Mouse (Mus musculus) megakaryocyte, embryonic 14.5 days (primary cell): ENCODE measurements around the gene Rtl9. TPM values are rescaled to one million over a fixed set of nuclear protein-coding genes. Genes with fewer than 3 reads are reported as not detected.
A peak's percentile ranks its signal among the peaks of the same experiment; 100 is the strongest.

Experiments used
- H3K27me3 ChIP-seq: replicated peaks from 2 replicates; pipeline ENCODE3; 2012; ENCODE audit warnings: inconsistent platforms
- H3K36me3 ChIP-seq: replicated peaks from 2 replicates; pipeline ENCODE3; 2012; ENCODE audit warnings: low read length, inconsistent platforms, mixed read lengths
- H3K4me1 ChIP-seq: 2 replicates; pipeline ENCODE4 v1.6.1; 2012; ENCODE audit warnings: inconsistent platforms
- H3K4me3 ChIP-seq: replicated peaks from 2 replicates; pipeline ENCODE3; 2012; ENCODE audit warnings: moderate library complexity, mild to moderate bottlenecking, inconsistent platforms
- H3K9me3 ChIP-seq: 2 replicates; pipeline ENCODE4 v1.6.1; 2012; ENCODE audit warnings: inconsistent platforms
- FLI1 ChIP-seq: IDR thresholded peaks from 2 replicates; pipeline ENCODE4 v1.6.1; 2012; ENCODE audit warnings: low read length, inconsistent platforms, mixed read lengths
- GATA1 ChIP-seq: IDR thresholded peaks from 3 replicates; pipeline ENCODE4 v1.6.1; 2012; ENCODE audit warnings: mixed read lengths, low read length, inconsistent platforms, borderline replicate concordance
- polyA plus RNA-seq: library from polyadenylated mRNA; stranded (reverse); fragments of >175 nt; gene quantifications from 2 replicates; pipeline ENCODE4 v1.2.3, GENCODE M21; 2012; ENCODE audit warnings: low replicate concordance; ENCODE audit not compliant: insufficient read depth

Gene Rtl9
- polyA plus RNA-seq, result not detected in 2 replicates

- TF ChIP-seq GATA1, result no peak
- no peak for TF ChIP-seq FLI1
- H3K4me1 ChIP-seq, result no peaks in the 10 kb centered on the region
- no peaks in the 10 kb centered on the region for H3K9me3 ChIP-seq
- no peak within 1 kb of the TSS for H3K4me3 ChIP-seq
- H3K36me3 ChIP-seq, result no peaks in the 10 kb centered on the region
- peaks cover 22% of the 10 kb centered on the region for H3K27me3 ChIP-seq
Measured at GRCm38 (mm10) chrX:143099044-143099754, at the start of gene Rtl9. Rtl9 (plus strand) TSS chrX:143099594.

GRCm38 (mm10) chrX:143051478-143051877, 47.9 kb upstream of the Rtl9 start:
- H3K27me3 ChIP-seq, result peaks cover 37% of the 10 kb centered on the region
- H3K9me3 ChIP-seq, result no peaks in the 10 kb centered on the region
- no peak for TF ChIP-seq GATA1
- no peaks in the 10 kb centered on the region for H3K36me3 ChIP-seq
- no peaks in the 10 kb centered on the region for H3K4me1 ChIP-seq
- no peak overlapping the region for H3K4me3 ChIP-seq

- Histone ChIP-seq H3K9me3 (no peaks in the 10 kb centered on the region), H3K27me3 (peaks cover 37% of the 10 kb centered on the region), H3K4me1 (no peaks in the 10 kb centered on the region), H3K4me3 (no peak overlapping the region), H3K36me3 (no peaks in the 10 kb centered on the region)
- TF ChIP-seq GATA1 (no peak), FLI1 (no peak)
Measured at GRCm38 (mm10) chrX:143051921-143052320, 47.5 kb upstream of the Rtl9 start.

GRCm38 (mm10) chrX:143058829-143059228, 40.6 kb upstream of the Rtl9 start:
- Histone ChIP-seq H3K9me3 (no peaks in the 10 kb centered on the region), H3K4me3 (peak overlapping the region; percentile 83), H3K4me1 (peaks cover 8% of the 10 kb centered on the region), H3K36me3 (no peaks in the 10 kb centered on the region), H3K27me3 (peaks cover 47% of the 10 kb centered on the region)
- no peak for TF ChIP-seq FLI1
- TF ChIP-seq GATA1, result no peak

DNA sequence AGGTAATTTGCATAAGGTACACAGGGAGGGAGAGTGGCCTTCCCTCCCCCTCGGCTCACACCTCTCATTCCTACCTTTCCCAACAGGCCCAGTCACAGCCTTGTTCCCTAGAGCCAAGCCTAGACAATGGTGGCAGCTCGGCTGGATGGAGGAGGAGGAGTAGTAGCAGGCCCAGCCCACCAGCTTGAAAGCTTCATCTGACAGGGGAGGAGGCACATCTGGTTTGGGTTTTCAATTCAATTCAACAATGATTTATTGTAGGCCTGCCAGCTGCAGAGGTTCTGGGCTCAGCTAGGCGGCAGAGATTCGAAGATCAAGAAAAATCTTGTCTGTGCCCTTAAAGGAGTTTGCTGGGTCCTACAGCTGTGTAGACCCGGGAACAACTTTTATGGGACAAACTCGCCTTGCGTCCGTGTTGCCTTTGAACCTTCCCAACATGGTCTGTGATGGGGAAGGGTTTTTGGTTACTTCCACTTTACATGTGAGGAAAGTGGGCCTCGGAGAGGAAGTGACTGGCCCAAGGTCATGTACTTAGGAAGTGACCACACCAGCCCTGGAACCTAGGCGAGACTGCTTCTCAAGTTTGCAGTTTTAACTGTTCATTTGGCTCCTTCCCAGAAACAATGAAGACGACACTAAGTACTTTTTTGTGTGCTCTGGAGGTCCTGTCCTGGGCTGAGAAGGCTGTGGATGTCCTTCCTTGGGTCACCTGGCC, 36.6 kb upstream of the Rtl9 start:
- Histone ChIP-seq H3K9me3 (no peaks in the 10 kb centered on the region), H3K36me3 (no peaks in the 10 kb centered on the region), H3K27me3 (peaks cover 60% of the 10 kb centered on the region), H3K4me1 (peaks cover 8% of the 10 kb centered on the region), H3K4me3 (no peak overlapping the region)
- TF ChIP-seq GATA1 (no peak), FLI1 (no peak)

DNA sequence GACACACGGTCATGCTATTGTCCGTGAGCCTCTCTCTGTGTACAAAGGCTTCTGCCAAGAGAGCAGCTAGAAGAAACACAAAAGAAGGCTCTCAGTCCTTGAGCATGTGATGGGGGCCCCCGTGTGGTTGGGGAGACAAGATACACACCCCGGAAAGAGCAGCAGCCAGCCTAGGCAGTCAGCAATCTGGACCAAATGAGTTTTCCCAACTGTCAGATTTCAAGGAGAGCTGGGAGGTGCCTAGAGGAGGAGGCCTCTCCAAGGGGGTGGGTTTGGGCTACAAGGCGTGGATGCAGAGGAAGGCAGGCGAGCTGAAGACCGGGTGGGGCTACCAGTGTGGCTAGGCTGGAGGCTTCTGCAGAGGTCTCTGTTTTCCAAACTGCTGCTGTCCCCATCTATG, 35.6 kb upstream of the Rtl9 start:
- Histone ChIP-seq H3K27me3 (peaks cover 58% of the 10 kb centered on the region), H3K9me3 (no peaks in the 10 kb centered on the region), H3K4me3 (no peak overlapping the region), H3K4me1 (peaks cover 5% of the 10 kb centered on the region; the same call in 1 of the 2 replicates), H3K36me3 (no peaks in the 10 kb centered on the region)
- no peak for TF ChIP-seq GATA1
- TF ChIP-seq FLI1, result no peak

GRCm38 (mm10) chrX:143064288-143064687, 35.1 kb upstream of the Rtl9 start:
- no peak for TF ChIP-seq FLI1
- no peak for TF ChIP-seq GATA1
- peaks cover 54% of the 10 kb centered on the region for H3K27me3 ChIP-seq
- peaks cover under 1% of the 10 kb centered on the region; the same call in 1 of the 2 replicates for H3K4me1 ChIP-seq
- H3K36me3 ChIP-seq, result no peaks in the 10 kb centered on the region
- no peak overlapping the region for H3K4me3 ChIP-seq
- no peaks in the 10 kb centered on the region for H3K9me3 ChIP-seq

DNA sequence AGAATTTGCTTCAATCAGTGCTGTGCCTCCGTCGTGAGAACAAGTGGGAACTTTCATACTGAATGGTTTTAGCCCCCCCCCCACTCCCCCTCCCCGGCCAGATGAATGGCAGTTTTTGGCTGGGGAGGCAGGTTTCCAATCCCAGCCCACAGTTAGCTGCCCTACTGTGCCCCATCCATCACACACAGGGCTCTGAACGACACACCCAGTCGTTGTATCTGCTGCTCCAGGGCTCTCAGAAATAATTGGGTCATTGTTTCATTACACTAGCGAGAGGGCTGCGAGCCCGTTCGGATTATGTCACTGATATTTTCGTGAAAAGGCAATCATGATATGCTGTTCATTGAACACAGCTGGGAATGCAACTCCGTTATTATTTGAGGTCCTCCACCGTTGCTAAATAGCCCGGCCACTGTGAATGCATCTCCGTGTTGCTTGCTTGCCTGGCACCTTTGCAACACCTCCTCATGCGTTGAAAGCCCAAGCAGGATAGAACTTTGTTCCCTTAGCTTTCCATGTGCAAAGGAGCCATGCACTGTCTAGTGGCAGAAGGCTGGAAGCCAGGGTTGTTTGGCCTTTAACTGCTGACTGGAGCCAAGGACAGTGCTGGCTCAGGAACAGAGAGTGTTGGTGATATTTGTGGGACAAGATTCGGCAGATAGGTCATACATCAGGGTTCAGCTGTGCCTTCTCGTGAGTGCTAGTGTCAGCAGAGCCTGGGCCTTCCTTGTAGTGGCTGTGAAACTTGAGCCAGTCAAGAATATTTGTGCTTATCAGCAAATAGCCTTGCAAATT, 32.9 kb upstream of the Rtl9 start:
- Histone ChIP-seq H3K36me3 (no peaks in the 10 kb centered on the region), H3K9me3 (no peaks in the 10 kb centered on the region), H3K4me3 (no peak overlapping the region), H3K27me3 (peaks cover 46% of the 10 kb centered on the region), H3K4me1 (no peaks in the 10 kb centered on the region)
- TF ChIP-seq GATA1 (no peak), FLI1 (no peak)

DNA sequence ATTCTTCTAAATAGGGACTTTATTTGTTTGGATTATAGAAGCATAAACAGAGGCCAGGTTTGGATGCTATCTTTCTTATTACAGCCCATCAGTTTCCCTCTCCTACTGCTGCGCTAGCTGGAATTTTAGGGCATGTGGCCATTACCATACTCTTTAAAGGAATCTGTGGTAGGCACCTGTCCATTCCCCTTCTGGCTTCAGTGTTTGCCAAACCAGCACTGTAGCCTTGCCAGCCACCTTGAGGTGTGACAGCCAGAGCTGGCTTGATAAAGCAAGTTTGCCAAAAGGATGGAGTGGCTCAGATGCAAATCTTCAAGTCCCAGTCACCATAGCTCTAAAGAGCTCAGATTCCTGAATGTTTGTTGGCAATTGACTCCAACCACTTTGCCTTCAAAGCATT, 32.3 kb upstream of the Rtl9 start:
- Histone ChIP-seq H3K4me1 (no peaks in the 10 kb centered on the region), H3K36me3 (no peaks in the 10 kb centered on the region), H3K4me3 (no peak overlapping the region), H3K27me3 (peaks cover 42% of the 10 kb centered on the region), H3K9me3 (no peaks in the 10 kb centered on the region)
- no peak for TF ChIP-seq GATA1
- TF ChIP-seq FLI1, result no peak

GRCm38 (mm10) chrX:143067576-143067975, 31.8 kb upstream of the Rtl9 start:
- Histone ChIP-seq H3K9me3 (no peaks in the 10 kb centered on the region), H3K36me3 (no peaks in the 10 kb centered on the region), H3K4me3 (no peak overlapping the region), H3K4me1 (no peaks in the 10 kb centered on the region), H3K27me3 (peaks cover 41% of the 10 kb centered on the region)
- TF ChIP-seq FLI1, result no peak
- no peak for TF ChIP-seq GATA1
